Mouse (Mus musculus) liver, embryonic 15.5 days (tissue): ENCODE measurements around the gene Olfr774. TPM values are rescaled to one million over a fixed set of nuclear protein-coding genes. Genes with fewer than 3 reads are reported as not detected.
"Not testable (repeated sequence)": the region's sequence is repeated elsewhere in the genome, so short reads cannot be mapped to it uniquely, and the experiment has no call there.

Experiments
- ATAC-seq: fragments of 200-750 bp; cut with Nextera tagmentation; 2 replicates; pipeline ENCODE4 v1.8.0; 2017; ENCODE audit warnings: moderate number of reproducible peaks, mild to moderate bottlenecking, moderate library complexity; ENCODE audit not compliant: insufficient read depth
- H3K27ac ChIP-seq: fragments of 300-500 bp; sonication (generic); replicated peaks from 2 replicates; pipeline ENCODE4 v1.5.1; 2015; ENCODE audit warnings: mild to moderate bottlenecking, inconsistent platforms
- H3K27me3 ChIP-seq: fragments of 300-500 bp; sonication (generic); 2 replicates; pipeline ENCODE4 v1.6.1; 2015; ENCODE audit warnings: mild to moderate bottlenecking, inconsistent platforms
- H3K36me3 ChIP-seq: fragments of 300-500 bp; sonication (generic); replicated peaks from 2 replicates; pipeline ENCODE4 v1.6.1; 2015; ENCODE audit warnings: moderate library complexity, mild to moderate bottlenecking, inconsistent platforms
- H3K4me1 ChIP-seq: fragments of 300-500 bp; sonication (generic); replicated peaks from 2 replicates; pipeline ENCODE4 v1.6.1; 2015; ENCODE audit warnings: inconsistent platforms
- H3K4me2 ChIP-seq: fragments of 300-500 bp; sonication (generic); 2 replicates; pipeline ENCODE4 v1.6.1; 2015; ENCODE audit warnings: moderate library complexity, mild to moderate bottlenecking, inconsistent platforms
- H3K4me3 ChIP-seq: fragments of 300-500 bp; sonication (generic); replicated peaks from 2 replicates; pipeline ENCODE4 v1.5.1; 2015; ENCODE audit warnings: mild to moderate bottlenecking, inconsistent platforms
- H3K9ac ChIP-seq: fragments of 300-500 bp; sonication (generic); 2 replicates; pipeline ENCODE4 v1.6.1; 2015; ENCODE audit warnings: moderate library complexity, mild to moderate bottlenecking, inconsistent platforms
- H3K9me3 ChIP-seq: fragments of 300-500 bp; sonication (generic); replicated peaks from 2 replicates; pipeline ENCODE4 v1.6.1; 2016; ENCODE audit warnings: inconsistent platforms
- WGBS: fragments of 180-500 bp; shearing (Covaris S2); methylation state at CpG from one replicate; pipeline ENCODE4 v1.1.7; 2015; ENCODE audit warnings: mixed read lengths; ENCODE audit not compliant: insufficient replicate concordance; 5-methylcytosine and 5-hydroxymethylcytosine counted together
- polyA plus RNA-seq: library from polyadenylated mRNA; unstranded; fragments of >200 nt; fragmentation: Nextera tagmentation; extraction: Ambion mirVana; gene quantifications from 2 replicates; pipeline ENCODE4 v1.2.1, GENCODE M21; 2015

Gene Olfr774
- not detected in 2 replicates for polyA plus RNA-seq

DNA sequence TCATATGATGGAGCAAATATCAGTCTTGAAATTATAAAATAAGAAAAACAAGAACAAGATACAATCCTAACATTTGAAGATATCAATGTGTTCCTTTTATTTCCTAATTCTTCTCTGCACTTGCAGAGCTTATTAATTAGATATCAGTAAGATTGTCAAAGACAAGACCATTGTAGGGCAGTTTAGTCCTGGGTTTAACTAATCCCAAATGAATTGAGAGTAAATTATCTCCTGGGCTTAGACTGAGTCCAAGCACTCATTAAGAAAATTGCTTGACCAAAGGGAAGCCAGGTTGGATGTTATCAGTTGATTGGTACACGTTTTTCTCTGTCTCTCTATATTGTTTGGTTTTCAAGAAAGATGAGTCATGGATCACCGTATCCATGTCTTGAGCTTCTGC, at the start of gene Olfr774:
TSS of gene Olfr774 (plus strand) at position 301 of the 400 bp plus-strand sequence.
- H3K4me2 ChIP-seq = no peak within 1 kb of the TSS
- ATAC-seq = no peak
- H3K9ac ChIP-seq = no peak within 1 kb of the TSS
- H3K27me3 ChIP-seq = no peaks in the 10 kb centered on the region
- no peak within 1 kb of the TSS for H3K4me3 ChIP-seq
- H3K9me3 ChIP-seq = no peaks in the 10 kb centered on the region
- H3K36me3 ChIP-seq = no peaks in the 10 kb centered on the region
- no peaks in the 10 kb centered on the region for H3K4me1 ChIP-seq
- 60% methylated on average over 2 of the region's 2 CpGs for WGBS
- no peak within 1 kb of the TSS for H3K27ac ChIP-seq

- not testable (repeated sequence) for H3K4me3 ChIP-seq, H3K27ac ChIP-seq, ATAC-seq, H3K9me3 ChIP-seq, H3K36me3 ChIP-seq, H3K9ac ChIP-seq, H3K27me3 ChIP-seq, H3K4me1 ChIP-seq, H3K4me2 ChIP-seq
Measured at GRCm38 (mm10) chr10:129187319-129187718, 48.7 kb upstream of the Olfr774 start, which contains the start of gene Olfr773. Gene Olfr773 (minus strand): TSS chr10:129187419.

- no peak for ATAC-seq
- no peaks in the 10 kb centered on the region for H3K27me3 ChIP-seq
- WGBS = 43% methylated on average over 1 of the region's 1 CpGs
- no peak overlapping the region for H3K4me2 ChIP-seq
- no peaks in the 10 kb centered on the region for H3K4me1 ChIP-seq
- no peaks in the 10 kb centered on the region for H3K36me3 ChIP-seq
- H3K9me3 ChIP-seq = no peaks in the 10 kb centered on the region
- H3K9ac ChIP-seq = no peak overlapping the region
- H3K27ac ChIP-seq = no peak overlapping the region
- no peak overlapping the region for H3K4me3 ChIP-seq
Measured at GRCm38 (mm10) chr10:129230737-129231136, 5.3 kb upstream of the Olfr774 start.

GRCm38 (mm10) chr10:129248112-129248511, 12.1 kb downstream of the Olfr774 start, which contains the start of gene Olfr775:
Gene Olfr775 (plus strand): TSS chr10:129248412.
- H3K4me1 ChIP-seq = no peaks in the 10 kb centered on the region
- no peak within 1 kb of the TSS for H3K27ac ChIP-seq
- no peaks in the 10 kb centered on the region for H3K27me3 ChIP-seq
- no peak for ATAC-seq
- no peak within 1 kb of the TSS for H3K9ac ChIP-seq
- WGBS = 48% methylated on average over 3 of the region's 3 CpGs
- H3K36me3 ChIP-seq = no peaks in the 10 kb centered on the region
- H3K4me2 ChIP-seq = no peak within 1 kb of the TSS
- no peak within 1 kb of the TSS for H3K4me3 ChIP-seq
- H3K9me3 ChIP-seq = no peaks in the 10 kb centered on the region

- H3K36me3 ChIP-seq = no peaks in the 10 kb centered on the region
- H3K9me3 ChIP-seq = no peaks in the 10 kb centered on the region
- no peak within 1 kb of the TSS for H3K9ac ChIP-seq
- no peak for ATAC-seq
- no peaks in the 10 kb centered on the region for H3K4me1 ChIP-seq
- no peaks in the 10 kb centered on the region for H3K27me3 ChIP-seq
- H3K4me2 ChIP-seq = no peak within 1 kb of the TSS
- no peak within 1 kb of the TSS for H3K4me3 ChIP-seq
- no peak within 1 kb of the TSS for H3K27ac ChIP-seq
Measured at GRCm38 (mm10) chr10:129258827-129259226, 22.8 kb downstream of the Olfr774 start, which contains the start of gene Olfr776. Gene Olfr776 (plus strand): TSS chr10:129259127.

DNA sequence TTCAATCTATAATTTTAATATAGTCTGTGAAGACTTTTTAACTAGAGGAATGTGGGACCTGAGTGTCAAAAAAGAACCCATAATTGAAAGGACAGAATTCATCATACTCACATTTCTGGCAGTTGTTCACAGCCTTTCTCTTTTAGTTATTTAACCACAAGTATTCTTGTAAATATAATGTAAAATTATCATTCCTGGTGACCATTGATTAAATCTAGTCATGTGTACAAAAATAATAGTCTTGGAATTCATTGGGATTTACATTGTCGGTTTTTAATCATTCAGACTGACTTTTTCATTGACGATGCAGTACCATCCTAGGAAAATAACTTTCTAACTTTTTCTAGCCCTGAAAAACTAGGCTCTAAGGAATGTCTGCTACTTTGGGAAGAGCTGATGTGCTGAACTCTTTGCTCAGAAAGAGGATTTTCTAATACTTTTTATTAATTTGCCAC, 35.1 kb downstream of the Olfr774 start, which contains the start of gene Olfr777:
TSS of gene Olfr777 (minus strand) at position 405 of the 455 bp plus-strand sequence.
- Histone ChIP-seq H3K9me3 (no peaks in the 10 kb centered on the region), H3K27ac (no peak within 1 kb of the TSS), H3K36me3 (no peaks in the 10 kb centered on the region), H3K9ac (no peak within 1 kb of the TSS), H3K27me3 (no peaks in the 10 kb centered on the region), H3K4me3 (no peak within 1 kb of the TSS), H3K4me2 (no peak within 1 kb of the TSS), H3K4me1 (no peaks in the 10 kb centered on the region)
- no peak for ATAC-seq
- WGBS = 62% methylated on average over 2 of the region's 2 CpGs

Other genes with a start within 250 kb of the Olfr774 start
- not detected in 2 replicates for gene Olfr9, start 246.8 kb upstream of the Olfr774 start, polyA plus RNA-seq
- gene Olfr763, start 225.4 kb upstream of the Olfr774 start, polyA plus RNA-seq = not detected in 2 replicates
- gene Olfr764-ps1, start 196.3 kb upstream of the Olfr774 start, polyA plus RNA-seq = not detected in 2 replicates
- not detected in 2 replicates for gene Olfr765, start 186.2 kb upstream of the Olfr774 start, polyA plus RNA-seq
- gene Olfr766-ps1, start 167.2 kb upstream of the Olfr774 start, polyA plus RNA-seq = not detected in 2 replicates
- not detected in 2 replicates for gene Olfr767, start 153.3 kb upstream of the Olfr774 start, polyA plus RNA-seq
- gene Olfr768, start 136.8 kb upstream of the Olfr774 start, polyA plus RNA-seq = not detected in 2 replicates
- gene Olfr769, start 118.3 kb upstream of the Olfr774 start, polyA plus RNA-seq = not detected in 2 replicates
- not detected in 2 replicates for gene Olfr770, start 97.2 kb upstream of the Olfr774 start, polyA plus RNA-seq
- not detected in 2 replicates for gene Olfr771, start 71.5 kb upstream of the Olfr774 start, polyA plus RNA-seq
- not detected in 2 replicates for gene Olfr772, start 58.3 kb upstream of the Olfr774 start, polyA plus RNA-seq
- not detected in 2 replicates for gene Olfr773, start 48.8 kb upstream of the Olfr774 start, polyA plus RNA-seq
- not detected in 2 replicates for gene Olfr775, start 12.2 kb downstream of the Olfr774 start, polyA plus RNA-seq
- not detected in 2 replicates for gene Olfr776, start 22.9 kb downstream of the Olfr774 start, polyA plus RNA-seq
- not detected in 2 replicates for gene Olfr777, start 35.3 kb downstream of the Olfr774 start, polyA plus RNA-seq
- not detected in 2 replicates for gene Olfr780, start 81.9 kb downstream of the Olfr774 start, polyA plus RNA-seq
- gene Olfr781, start 92.7 kb downstream of the Olfr774 start, polyA plus RNA-seq = not detected in 2 replicates
- not detected in 2 replicates for gene Olfr782, start 112.6 kb downstream of the Olfr774 start, polyA plus RNA-seq
- not detected in 2 replicates for gene Olfr784, start 147.9 kb downstream of the Olfr774 start, polyA plus RNA-seq
- gene Olfr785, start 169.2 kb downstream of the Olfr774 start, polyA plus RNA-seq = not detected in 2 replicates
- gene Olfr786, start 191.1 kb downstream of the Olfr774 start, polyA plus RNA-seq = not detected in 2 replicates
- not detected in 2 replicates for gene Olfr787, start 225.7 kb downstream of the Olfr774 start, polyA plus RNA-seq
- gene Olfr788, start 234.8 kb downstream of the Olfr774 start, polyA plus RNA-seq = not detected in 2 replicates
- gene Olfr789, start 248.5 kb downstream of the Olfr774 start, polyA plus RNA-seq = not detected in 2 replicates